Mouse (Mus musculus): ENCODE measurements around the gene Rpf1. TPM values are rescaled to one million over a fixed set of nuclear protein-coding genes. Genes with fewer than 3 reads are reported as not detected.
A peak's percentile ranks its signal among the peaks of the same experiment; 100 is the strongest.

The Rpf1 gene
- total and polyA plus RNA-seq, 2 experiments from 2014 or later: 27.4 to 39.9 TPM

- Histone ChIP-seq H3K36me3 (ENCODE audit: insufficient read depth) (no peaks in the 10 kb centered on the region), H3K27me3 (ENCODE audit: insufficient read depth, low read length) (no peaks in the 10 kb centered on the region), H3K4me2 (ENCODE audit: low read depth) (no peak overlapping the region), H3K4me1 (ENCODE audit: insufficient read depth) (no peaks in the 10 kb centered on the region), H3K4me3 (ENCODE audit: low read depth, low read length) (no peak overlapping the region), H3K9me3 (ENCODE audit: low read length) (no peaks in the 10 kb centered on the region), H3K27ac (ENCODE audit: low read depth, low read length) (no peak overlapping the region), H3K9ac (no peak overlapping the region)
- DNase-seq: no peak
- no peak for ATAC-seq
- no peak for TF ChIP-seq CTCF (IDR thresholded peaks at IDR 0.05; ENCODE audit: low read depth)
- WGBS: 88% methylated on average over 4 of the region's 4 CpGs
Observed at GRCm38 (mm10) chr3:146540521-146541273, 19.5 kb upstream of the Rpf1 start.

- ATAC-seq (no peak), DNase-seq (no peak)
- H3K9ac ChIP-seq: no peak overlapping the region
- no peak overlapping the region for H3K4me3 ChIP-seq (ENCODE audit: low read depth, low read length)
- no peaks in the 10 kb centered on the region for H3K27me3 ChIP-seq (ENCODE audit: insufficient read depth, low read length)
- no peak overlapping the region for H3K27ac ChIP-seq (ENCODE audit: low read depth, low read length)
- no peak for TF ChIP-seq CTCF (IDR thresholded peaks at IDR 0.05; ENCODE audit: low read depth)
- no peaks in the 10 kb centered on the region for H3K9me3 ChIP-seq (ENCODE audit: low read length)
- 43% methylated on average over 6 of the region's 6 CpGs for WGBS
- H3K4me2 ChIP-seq (ENCODE audit: low read depth): no peak overlapping the region
- no peaks in the 10 kb centered on the region for H3K4me1 ChIP-seq (ENCODE audit: insufficient read depth)
- H3K36me3 ChIP-seq (ENCODE audit: insufficient read depth): no peaks in the 10 kb centered on the region
Observed at GRCm38 (mm10) chr3:146534986-146535385, 13.8 kb upstream of the Rpf1 start.

- Histone ChIP-seq H3K27ac (ENCODE audit: low read depth, low read length) (no peak overlapping the region), H3K36me3 (ENCODE audit: insufficient read depth) (no peaks in the 10 kb centered on the region), H3K4me1 (ENCODE audit: insufficient read depth) (no peaks in the 10 kb centered on the region), H3K4me2 (ENCODE audit: low read depth) (no peak overlapping the region), H3K9ac (no peak overlapping the region), H3K4me3 (ENCODE audit: low read depth, low read length) (no peak overlapping the region), H3K9me3 (ENCODE audit: low read length) (no peaks in the 10 kb centered on the region), H3K27me3 (ENCODE audit: insufficient read depth, low read length) (no peaks in the 10 kb centered on the region)
- WGBS: 34% methylated on average over 2 of the region's 2 CpGs
- no peak for ATAC-seq
- no peak for DNase-seq
- no peak for TF ChIP-seq CTCF (IDR thresholded peaks at IDR 0.05; ENCODE audit: low read depth)
Observed at GRCm38 (mm10) chr3:146528335-146528734, 7.1 kb upstream of the Rpf1 start.

- Histone ChIP-seq H3K27me3 (ENCODE audit: insufficient read depth, low read length) (no peaks in the 10 kb centered on the region), H3K4me2 (ENCODE audit: low read depth) (peak overlapping the region; percentile 76), H3K9ac (peak overlapping the region; percentile 88), H3K4me3 (ENCODE audit: low read depth, low read length) (peak overlapping the region; percentile 85), H3K36me3 (ENCODE audit: insufficient read depth) (peaks cover 17% of the 10 kb centered on the region), H3K4me1 (ENCODE audit: insufficient read depth) (no peaks in the 10 kb centered on the region), H3K9me3 (ENCODE audit: low read length) (no peaks in the 10 kb centered on the region), H3K27ac (ENCODE audit: low read depth, low read length) (peak overlapping the region; percentile 98)
- 20% methylated on average over 8 of the region's 8 CpGs for WGBS
- TF ChIP-seq CTCF (IDR thresholded peaks at IDR 0.05; ENCODE audit: low read depth): no peak
- ATAC-seq: no peak
- no peak for DNase-seq
Observed at GRCm38 (mm10) chr3:146521652-146522020, 407 bp upstream of the Rpf1 start.

GRCm38 (mm10) chr3:146520226-146520797, 917 bp downstream of the Rpf1 start:
- Histone ChIP-seq H3K9me3 (ENCODE audit: low read length) (no peaks in the 10 kb centered on the region), H3K36me3 (ENCODE audit: insufficient read depth) (peaks cover 17% of the 10 kb centered on the region), H3K9ac (peak overlapping the region; percentile 88), H3K4me2 (ENCODE audit: low read depth) (peak overlapping the region; percentile 76), H3K27ac (ENCODE audit: low read depth, low read length) (peak overlapping the region; percentile 98), H3K4me3 (ENCODE audit: low read depth, low read length) (peak overlapping the region; percentile 85), H3K4me1 (ENCODE audit: insufficient read depth) (no peaks in the 10 kb centered on the region), H3K27me3 (ENCODE audit: insufficient read depth, low read length) (no peaks in the 10 kb centered on the region)
- ATAC-seq (no peak; the same call in 1 of the 2 replicates), DNase-seq (no peak)
- TF ChIP-seq CTCF (IDR thresholded peaks at IDR 0.05; ENCODE audit: low read depth): peak; percentile 39
- WGBS: 31% methylated on average over 5 of the region's 5 CpGs

GRCm38 (mm10) chr3:146506711-146507110, 14.5 kb downstream of the Rpf1 start:
- no peaks in the 10 kb centered on the region for H3K9me3 ChIP-seq (ENCODE audit: low read length)
- no peaks in the 10 kb centered on the region for H3K27me3 ChIP-seq (ENCODE audit: insufficient read depth, low read length)
- H3K27ac ChIP-seq (ENCODE audit: low read depth, low read length): no peak overlapping the region
- H3K36me3 ChIP-seq (ENCODE audit: insufficient read depth): peaks cover 61% of the 10 kb centered on the region
- TF ChIP-seq CTCF (IDR thresholded peaks at IDR 0.05; ENCODE audit: low read depth): no peak
- H3K9ac ChIP-seq: no peak overlapping the region
- no peaks in the 10 kb centered on the region for H3K4me1 ChIP-seq (ENCODE audit: insufficient read depth)
- 93% methylated on average over 7 of the region's 7 CpGs for WGBS
- DNase-seq (no peak), ATAC-seq (no peak)
- H3K4me2 ChIP-seq (ENCODE audit: low read depth): no peak overlapping the region
- no peak overlapping the region for H3K4me3 ChIP-seq (ENCODE audit: low read depth, low read length)

GRCm38 (mm10) chr3:146501601-146502123, 19.6 kb downstream of the Rpf1 start:
- Histone ChIP-seq H3K9ac (no peak overlapping the region), H3K36me3 (ENCODE audit: insufficient read depth) (peaks cover 22% of the 10 kb centered on the region), H3K27ac (ENCODE audit: low read depth, low read length) (no peak overlapping the region), H3K9me3 (ENCODE audit: low read length) (no peaks in the 10 kb centered on the region), H3K27me3 (ENCODE audit: insufficient read depth, low read length) (no peaks in the 10 kb centered on the region), H3K4me3 (ENCODE audit: low read depth, low read length) (no peak overlapping the region), H3K4me1 (ENCODE audit: insufficient read depth) (peaks cover 5% of the 10 kb centered on the region; the same call in 1 of the 2 replicates), H3K4me2 (ENCODE audit: low read depth) (peak overlapping the region; percentile 69; the same call in 1 of the 2 replicates)
- ATAC-seq: no peak
- DNase-seq: no peak
- no peak for TF ChIP-seq CTCF (IDR thresholded peaks at IDR 0.05; ENCODE audit: low read depth)
- WGBS: 57% methylated on average over 5 of the region's 5 CpGs

Measured in forebrain, postnatal 0 days (tissue).